Mouse (Mus musculus) limb, embryonic 13.5 days (tissue): ENCODE results near the gene Ap4e1. TPM values are rescaled to one million over a fixed set of nuclear protein-coding genes. Genes with fewer than 3 reads are reported as not detected.
"Not testable (repeated sequence)": the region's sequence is repeated elsewhere in the genome, so short reads cannot be mapped to it uniquely, and the experiment has no call there.

Source experiments
- ATAC-seq: fragments of 200-750 bp; cut with Nextera tagmentation; 2 replicates; pipeline ENCODE4 v1.8.0; 2017; ENCODE audit warnings: low read depth, moderate number of reproducible peaks, moderate TSS enrichment; ENCODE audit not compliant: low FRiP score
- H3K27ac ChIP-seq: fragments of 300-500 bp; sonication (generic); 2 replicates; pipeline ENCODE4 v1.5.1; 2015; ENCODE audit warnings: inconsistent platforms, mild to moderate bottlenecking, moderate library complexity
- H3K27me3 ChIP-seq: fragments of 300-500 bp; sonication (generic); 2 replicates; pipeline ENCODE4 v1.6.1; 2015; ENCODE audit warnings: mild to moderate bottlenecking, inconsistent platforms
- H3K36me3 ChIP-seq: fragments of 300-500 bp; sonication (generic); 2 replicates; pipeline ENCODE4 v1.6.1; 2015; ENCODE audit warnings: inconsistent platforms, mild to moderate bottlenecking, moderate library complexity
- H3K4me1 ChIP-seq: fragments of 300-500 bp; sonication (generic); 2 replicates; pipeline ENCODE4 v1.6.1; 2015; ENCODE audit warnings: inconsistent platforms
- H3K4me2 ChIP-seq: fragments of 300-500 bp; sonication (generic); replicated peaks from 2 replicates; pipeline ENCODE4 v1.6.1; 2015; ENCODE audit warnings: inconsistent platforms, mild to moderate bottlenecking, moderate library complexity
- H3K4me3 ChIP-seq: fragments of 300-500 bp; sonication (generic); 2 replicates; pipeline ENCODE4 v1.5.1; 2015; ENCODE audit warnings: moderate library complexity, mild to moderate bottlenecking, inconsistent platforms
- H3K9ac ChIP-seq: fragments of 300-500 bp; sonication (generic); 2 replicates; pipeline ENCODE4 v1.6.1; 2015; ENCODE audit warnings: mild to moderate bottlenecking, inconsistent platforms
- H3K9me3 ChIP-seq: fragments of 300-500 bp; sonication (generic); 2 replicates; pipeline ENCODE4 v1.6.1; 2016; ENCODE audit warnings: inconsistent platforms
- WGBS: fragments of 180-500 bp; shearing (Covaris S2); methylation state at CpG from one replicate; pipeline ENCODE4 v1.1.7; 2015; 5-methylcytosine and 5-hydroxymethylcytosine counted together
- microRNA-seq: library from miRNA; unstranded; fragments of <30 nt; microRNA quantifications from one replicate; pipeline ENCODE4, GENCODE M21; 2016
- polyA plus RNA-seq: library from polyadenylated mRNA; unstranded; fragments of >200 nt; fragmentation: Nextera tagmentation; extraction: Ambion mirVana; gene quantifications from 2 replicates; pipeline ENCODE4 v1.2.1, GENCODE M21; 2015

Gene Ap4e1
- polyA plus RNA-seq, 1 experiment from 2014 or later: 12.8 TPM

DNA sequence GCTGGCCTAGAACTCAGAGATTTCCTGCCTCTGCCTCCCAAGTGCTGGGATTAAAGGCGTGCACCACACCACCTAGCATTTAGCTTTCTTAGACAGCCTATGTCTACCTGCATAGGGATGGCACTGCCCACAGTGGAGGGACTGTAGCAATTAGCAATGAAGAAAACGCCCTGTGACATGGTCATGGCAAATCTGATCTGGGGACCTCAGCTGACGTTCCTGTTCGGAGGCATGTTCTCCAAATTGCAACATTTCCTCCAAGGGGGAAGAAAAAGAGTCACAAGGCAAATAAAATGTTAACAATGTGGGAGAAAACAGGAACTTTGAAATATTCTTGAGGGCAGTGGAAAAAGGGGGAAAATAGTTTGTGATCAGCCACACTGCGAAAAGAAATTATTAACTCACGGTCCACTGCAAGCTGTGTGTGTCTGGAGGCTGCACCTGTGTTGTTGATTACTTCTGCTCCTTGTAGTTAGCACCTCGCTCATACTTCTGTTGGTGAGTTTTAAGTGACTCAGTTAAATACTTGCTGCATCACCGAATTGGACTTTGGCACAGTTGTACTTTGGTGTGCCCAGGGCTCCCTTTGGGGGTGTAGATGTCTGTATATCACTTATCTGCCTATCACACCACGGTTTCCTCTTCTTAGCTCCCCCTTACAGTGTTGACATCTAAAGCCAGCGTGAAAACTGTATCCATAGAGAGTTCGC, 71.5 kb downstream of the Ap4e1 start:
- Histone ChIP-seq H3K36me3 (peaks cover 8% of the 10 kb centered on the region), H3K4me3 (no peak overlapping the region), H3K27me3 (no peaks in the 10 kb centered on the region), H3K27ac (no peak overlapping the region), H3K9me3 (no peaks in the 10 kb centered on the region), H3K4me1 (no peaks in the 10 kb centered on the region), H3K4me2 (no peak overlapping the region), H3K9ac (no peak overlapping the region)
- WGBS: 88% methylated on average over 11 of the region's 11 CpGs
- no peak for ATAC-seq

DNA sequence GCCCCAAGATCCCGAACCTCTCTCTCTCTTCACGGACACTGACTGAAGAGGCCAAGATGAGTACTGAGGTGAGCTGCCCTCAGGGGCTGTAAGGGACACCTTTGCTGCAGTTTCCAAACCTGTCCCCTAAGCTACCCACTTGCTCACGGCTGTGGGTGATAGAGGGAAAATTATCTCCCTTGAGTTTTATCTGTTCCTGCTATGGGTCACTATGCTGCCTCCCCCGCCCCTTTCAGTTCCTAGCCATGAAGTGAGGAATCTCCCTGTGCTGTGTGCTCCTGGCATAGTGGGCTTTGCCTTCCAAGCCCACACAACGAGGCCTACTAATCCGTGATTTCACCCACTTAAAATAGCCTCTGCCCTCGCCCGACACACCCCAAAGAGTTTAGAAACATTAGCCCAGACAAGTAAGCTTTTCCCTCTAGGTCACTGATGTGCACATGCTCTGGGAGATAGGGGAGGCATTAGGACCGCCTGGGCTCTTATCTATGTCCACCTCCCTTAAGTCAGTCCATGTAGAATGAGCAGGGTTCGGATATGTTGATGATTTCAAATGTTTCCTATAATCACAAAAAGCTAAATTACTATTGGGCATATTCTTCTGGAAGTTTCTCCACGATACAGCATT, 72.2 kb downstream of the Ap4e1 start:
- Histone ChIP-seq H3K36me3 (peaks cover 8% of the 10 kb centered on the region), H3K4me3 (no peak overlapping the region), H3K27ac (no peak overlapping the region), H3K4me1 (no peaks in the 10 kb centered on the region), H3K9ac (no peak overlapping the region), H3K9me3 (no peaks in the 10 kb centered on the region), H3K27me3 (no peaks in the 10 kb centered on the region), H3K4me2 (no peak overlapping the region)
- no peak for ATAC-seq
- WGBS: 86% methylated on average over 11 of the region's 11 CpGs

DNA sequence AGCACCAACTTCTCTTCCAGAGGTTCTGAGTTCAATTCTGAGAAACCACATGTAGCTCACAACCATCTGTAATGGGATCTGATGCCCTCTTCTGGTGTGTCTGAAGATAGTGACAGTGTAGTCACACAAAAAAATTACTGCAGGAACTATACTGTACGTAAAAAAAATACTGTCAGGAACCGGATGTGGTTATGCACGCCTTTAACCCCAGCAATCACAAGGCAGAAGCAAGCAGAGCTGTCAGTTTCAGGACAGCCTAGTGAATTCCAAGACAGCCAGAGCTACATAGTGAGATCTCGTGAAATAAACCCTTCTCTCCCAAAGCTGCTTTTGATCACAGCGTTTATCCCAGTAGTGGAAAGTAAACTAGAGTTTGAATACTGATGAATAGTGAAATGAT, 77.7 kb downstream of the Ap4e1 start:
- ATAC-seq: no peak
- H3K4me2 ChIP-seq: no peak overlapping the region
- no peaks in the 10 kb centered on the region for H3K27me3 ChIP-seq
- no peaks in the 10 kb centered on the region for H3K4me1 ChIP-seq
- no peaks in the 10 kb centered on the region for H3K9me3 ChIP-seq
- no peak overlapping the region for H3K9ac ChIP-seq
- WGBS: 89% methylated on average over 5 of the region's 5 CpGs
- peaks cover 15% of the 10 kb centered on the region for H3K36me3 ChIP-seq
- no peak overlapping the region for H3K4me3 ChIP-seq
- H3K27ac ChIP-seq: no peak overlapping the region

- not testable (repeated sequence) for H3K27ac ChIP-seq, H3K4me2 ChIP-seq, H3K4me1 ChIP-seq, H3K9ac ChIP-seq, H3K9me3 ChIP-seq, ATAC-seq, H3K4me3 ChIP-seq, H3K27me3 ChIP-seq
- peaks cover 16% of the 10 kb centered on the region for H3K36me3 ChIP-seq
These were observed 81.6 kb downstream of the Ap4e1 start for GRCm38 (mm10) chr2:127090151-127090550.

DNA sequence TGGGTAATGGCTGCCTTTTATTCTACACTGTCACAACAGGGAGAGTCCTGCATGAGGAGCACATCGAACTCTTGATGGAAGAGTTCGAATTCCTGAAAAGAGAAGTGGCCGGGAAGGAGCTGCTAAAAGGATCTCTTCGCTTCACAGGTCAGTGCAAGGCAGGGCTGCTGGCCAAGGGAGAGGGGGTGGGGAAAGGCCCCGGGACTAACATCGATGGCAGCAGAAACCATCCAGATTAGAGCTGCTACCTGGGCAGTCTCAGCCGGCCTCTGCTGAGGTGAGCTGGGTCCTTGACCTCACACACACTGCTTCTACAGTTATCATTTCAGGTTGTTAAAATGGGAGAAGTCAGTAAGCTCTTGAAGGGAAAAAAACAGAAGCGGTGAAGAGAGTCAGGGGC, 83.5 kb downstream of the Ap4e1 start:
- Histone ChIP-seq H3K27me3 (no peaks in the 10 kb centered on the region), H3K36me3 (peaks cover 6% of the 10 kb centered on the region), H3K4me1 (no peaks in the 10 kb centered on the region), H3K4me2 (no peak overlapping the region), H3K27ac (no peak overlapping the region), H3K9me3 (no peaks in the 10 kb centered on the region), H3K9ac (no peak overlapping the region), H3K4me3 (no peak overlapping the region)
- WGBS: 73% methylated on average over 8 of the region's 8 CpGs
- no peak for ATAC-seq

DNA sequence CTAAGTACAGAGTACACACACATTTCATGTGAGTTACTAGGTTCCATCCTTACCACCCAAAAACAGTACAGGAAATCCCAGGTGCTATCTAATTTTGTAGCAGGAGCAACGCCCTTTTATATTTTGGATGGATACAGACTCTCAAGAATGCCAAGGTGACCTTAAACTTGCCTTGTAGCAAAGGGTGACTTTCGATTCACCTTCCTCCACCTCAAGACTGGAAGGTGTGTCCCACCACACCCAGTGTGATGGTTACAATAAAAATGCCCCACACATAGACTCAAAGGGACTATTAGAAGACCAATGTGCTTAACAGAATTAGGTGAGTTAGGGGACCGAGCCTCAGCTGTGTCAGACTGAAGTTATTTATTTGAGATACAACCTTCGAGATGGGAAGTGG, 100.5 kb downstream of the Ap4e1 start:
- Histone ChIP-seq H3K4me2 (no peak overlapping the region), H3K4me3 (no peak overlapping the region), H3K9me3 (no peaks in the 10 kb centered on the region), H3K27ac (no peak overlapping the region), H3K4me1 (no peaks in the 10 kb centered on the region), H3K9ac (no peak overlapping the region), H3K36me3 (peaks cover 94% of the 10 kb centered on the region), H3K27me3 (no peaks in the 10 kb centered on the region)
- ATAC-seq: no peak
- WGBS: 91% methylated on average over 4 of the region's 4 CpGs

Small RNAs within 50 kb of the gene (microRNA-seq; reads per million reads assigned to microRNA genes)
- not detected for gene Gm24081

Other genes with a start within 250 kb of the Ap4e1 start
- 2.6 and 2.8 TPM in 2 replicates for gene Usp50, start 225.2 kb upstream of the Ap4e1 start, polyA plus RNA-seq
- 65.3 and 69.5 TPM in 2 replicates for gene Trpm7, start 132.5 kb upstream of the Ap4e1 start, polyA plus RNA-seq
- 51.2 and 53.2 TPM in 2 replicates for gene Sppl2a, start 75.5 kb upstream of the Ap4e1 start, polyA plus RNA-seq
- gene Blvra, start 61.9 kb downstream of the Ap4e1 start, polyA plus RNA-seq: 44.3 and 45.6 TPM in 2 replicates
- 81.7 and 83.1 TPM in 2 replicates for gene Ncaph, start 125.2 kb downstream of the Ap4e1 start, polyA plus RNA-seq
- 27.6 and 30.1 TPM in 2 replicates for gene Itpripl1, start 134.7 kb downstream of the Ap4e1 start, polyA plus RNA-seq
- gene 1810024B03Rik, start 199.6 kb downstream of the Ap4e1 start, polyA plus RNA-seq: 2.3 and 2.4 TPM in 2 replicates
- gene Snrnp200, start 199.7 kb downstream of the Ap4e1 start, polyA plus RNA-seq: 66.9 and 70.0 TPM in 2 replicates
- 65.6 and 67.2 TPM in 2 replicates for gene Ciao1, start 239.1 kb downstream of the Ap4e1 start, polyA plus RNA-seq
- 30.8 and 32.2 TPM in 2 replicates for gene Tmem127, start 239.2 kb downstream of the Ap4e1 start, polyA plus RNA-seq